Mouse (Mus musculus): ENCODE data around the gene B230104I21Rik. TPM values are rescaled to one million over a fixed set of nuclear protein-coding genes. Genes with fewer than 3 reads are reported as not detected.

B230104I21Rik gene
- polyA plus RNA-seq (2012; rRNA removed): not detected in 2 replicates

DNA sequence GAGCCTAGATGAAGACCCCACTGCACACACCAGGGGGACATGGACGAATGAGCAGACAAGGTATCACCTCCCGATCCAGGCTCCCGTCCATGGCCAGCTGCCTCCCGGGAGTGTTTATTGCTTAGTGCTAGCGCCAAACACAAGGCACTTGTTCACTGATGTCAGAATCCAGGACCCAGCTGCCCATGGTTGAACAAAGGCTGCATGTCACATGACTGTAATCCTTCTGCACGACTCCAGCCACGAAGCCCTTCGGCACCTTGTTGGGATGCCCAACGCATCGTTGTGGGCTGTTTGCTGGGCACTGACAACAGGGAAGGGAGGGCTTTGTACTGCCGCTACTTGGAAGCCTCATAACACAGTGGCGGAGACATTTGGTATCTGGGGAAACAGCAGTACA, at the start of gene B230104I21Rik:
B230104I21Rik (plus strand) TSS at position 367 of the 400 bp plus-strand sequence.

DNA sequence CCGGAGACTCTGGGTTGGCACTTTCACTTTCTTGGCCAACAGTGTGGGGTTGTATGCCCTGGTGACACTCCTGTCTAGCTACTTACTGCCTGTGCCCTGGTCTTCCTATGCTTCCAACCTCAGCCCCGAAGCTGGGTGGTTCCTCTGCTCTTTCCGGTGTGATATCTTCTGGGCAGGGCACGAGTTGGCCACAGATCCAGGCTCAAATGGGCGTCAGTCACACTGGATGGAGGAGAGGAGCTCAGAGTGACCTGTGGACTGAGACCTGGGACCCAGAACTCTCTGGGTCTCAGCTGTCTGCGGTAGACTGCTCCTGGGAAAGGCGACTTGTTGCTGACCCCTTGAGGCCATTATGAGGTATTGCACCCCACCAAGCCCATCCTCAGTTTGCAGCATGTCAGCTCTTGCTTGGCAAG, 34.5 kb upstream of the B230104I21Rik start, which contains the start of gene Arhgef16:
Arhgef16 (minus strand) TSS at position 211 of the 416 bp plus-strand sequence.

Other genes with a start within 250 kb of the B230104I21Rik start
- gene Trp73, start 195.9 kb upstream of the B230104I21Rik start, polyA plus RNA-seq (2012; rRNA removed): 0.50 and 0.64 TPM in 2 replicates
- gene Wrap73, start 193.8 kb upstream of the B230104I21Rik start, polyA plus RNA-seq (2012; rRNA removed): 24.9 and 27.2 TPM in 2 replicates
- 246 and 269 TPM in 2 replicates for gene Tprgl, start 175.5 kb upstream of the B230104I21Rik start, polyA plus RNA-seq (2012; rRNA removed)
- gene Megf6, start 165.4 kb upstream of the B230104I21Rik start, polyA plus RNA-seq (2012; rRNA removed): 6.4 and 8.7 TPM in 2 replicates
- gene Arhgef16, start 34.5 kb upstream of the B230104I21Rik start, polyA plus RNA-seq (2012; rRNA removed): 120 and 131 TPM in 2 replicates